Mouse (Mus musculus) thymus, postnatal 10 days (tissue): ENCODE measurements around the gene Gm20388.

ENCODE experiments used
- DNase-seq, 2 experiments: peaks; one replicate each; pipeline ENCODE4 v3.0.0; 2021; ENCODE audit warnings: low spot score in 2 of 2

The Gm20388 gene

DNA sequence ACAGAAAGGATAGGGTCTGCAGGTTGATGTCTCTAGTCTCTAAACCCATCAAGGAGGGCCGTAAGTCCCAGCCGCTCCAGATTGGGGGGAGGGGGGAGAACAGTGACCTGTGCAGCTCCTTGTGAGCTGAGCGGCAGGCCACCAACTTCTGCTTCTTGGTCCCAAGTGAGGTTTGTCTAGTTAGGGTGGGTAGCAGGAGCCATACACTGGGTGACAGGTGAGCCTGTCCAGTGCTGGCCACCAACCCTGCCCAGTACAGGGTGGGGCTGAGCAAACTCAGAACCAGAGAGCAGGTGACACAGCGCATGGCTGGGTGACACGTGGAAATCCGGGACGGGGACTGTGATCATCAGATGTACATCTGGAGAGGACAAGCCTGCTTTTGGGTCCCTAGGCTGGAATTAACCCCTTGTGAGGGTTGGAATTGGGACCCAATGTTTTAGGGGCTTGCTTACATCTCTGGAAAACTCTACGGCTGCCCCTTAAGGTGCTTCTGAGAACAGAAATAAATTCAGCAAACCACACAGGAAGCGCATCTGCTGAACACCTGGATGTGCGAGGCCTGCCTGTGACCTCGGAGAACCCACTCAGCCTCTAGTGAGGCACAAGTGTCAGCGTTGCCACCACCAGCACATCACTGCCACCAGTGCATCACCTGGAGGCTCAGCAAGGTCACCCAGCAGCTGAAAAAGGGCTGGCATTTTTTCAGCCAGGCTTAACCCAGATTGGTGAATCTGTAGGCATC is 2791.0 kb downstream of the Gm20388 start:
- DNase-seq: peak; percentile 80 to 88

DNA sequence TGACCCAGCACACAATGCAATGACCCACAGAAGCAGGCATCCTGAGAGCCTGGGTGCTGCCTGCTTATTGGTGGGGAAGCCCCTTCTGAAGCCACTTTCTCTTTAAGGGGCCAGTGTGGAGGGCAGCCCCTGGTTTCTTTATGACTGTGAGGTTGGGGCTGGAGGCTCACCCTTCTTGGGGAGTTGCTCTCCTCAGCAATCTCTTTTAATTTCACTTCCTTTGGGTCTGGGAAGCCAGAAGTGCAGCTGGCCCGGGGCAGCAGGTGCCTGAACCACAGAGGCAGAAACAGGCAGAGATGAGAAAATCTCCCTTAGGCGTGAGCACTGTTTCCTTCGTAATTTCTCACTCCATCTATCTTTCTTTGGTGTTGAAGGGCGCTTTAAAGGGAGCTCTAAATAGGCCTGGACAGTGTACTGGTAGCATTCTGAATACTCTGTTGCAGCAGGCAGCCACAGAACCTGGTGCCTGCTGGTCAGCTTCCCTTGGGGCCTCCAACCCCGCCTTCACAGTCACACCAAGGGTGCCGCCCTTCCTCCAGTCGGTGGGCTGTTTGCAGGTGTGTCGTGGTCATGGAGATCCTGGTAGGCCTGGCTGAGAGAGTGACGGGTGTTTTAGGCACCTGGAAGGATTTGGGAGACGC is 2791.8 kb downstream of the Gm20388 start:
- DNase-seq: peak; percentile 61 to 70

DNA sequence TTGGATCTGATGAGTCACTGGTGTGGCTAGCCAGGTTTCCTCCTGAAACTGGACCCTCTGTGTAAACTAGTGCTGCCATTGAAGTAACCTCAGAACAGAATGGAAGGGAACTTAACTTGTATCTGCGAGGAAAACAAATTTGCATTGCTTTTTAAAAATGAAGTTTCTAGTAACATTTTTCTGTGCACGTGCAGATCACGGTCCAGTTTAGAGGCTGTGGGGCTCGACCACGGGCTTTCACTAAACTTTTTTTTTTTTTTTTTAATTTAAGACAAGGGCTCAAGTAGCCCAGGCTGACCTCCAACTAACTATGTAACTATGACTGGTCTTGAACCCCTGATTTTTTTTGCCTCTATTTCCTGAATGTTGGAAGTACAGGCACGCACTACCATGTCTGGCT is 2792.3 kb downstream of the Gm20388 start:
- no peak for DNase-seq

DNA sequence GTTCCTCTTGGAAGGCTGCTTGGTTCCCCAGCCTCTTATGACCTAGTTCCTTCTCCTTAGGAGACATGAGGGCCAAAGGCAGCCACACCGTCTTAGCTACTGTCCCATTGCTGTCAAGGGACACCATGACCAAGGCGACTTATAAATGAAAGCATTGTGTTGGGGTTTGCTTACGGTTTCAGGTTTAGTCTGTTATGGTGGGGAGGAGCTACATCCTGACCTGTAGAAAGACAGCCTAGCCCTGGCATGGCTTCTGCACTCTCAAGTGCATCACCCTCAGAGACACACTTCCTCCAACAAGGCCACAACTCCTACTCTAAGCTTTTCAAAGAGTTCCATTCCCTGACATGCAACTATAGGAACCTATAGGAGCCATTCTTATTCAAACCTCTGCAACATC is 2794.0 kb downstream of the Gm20388 start:
- DNase-seq: no peak

DNA sequence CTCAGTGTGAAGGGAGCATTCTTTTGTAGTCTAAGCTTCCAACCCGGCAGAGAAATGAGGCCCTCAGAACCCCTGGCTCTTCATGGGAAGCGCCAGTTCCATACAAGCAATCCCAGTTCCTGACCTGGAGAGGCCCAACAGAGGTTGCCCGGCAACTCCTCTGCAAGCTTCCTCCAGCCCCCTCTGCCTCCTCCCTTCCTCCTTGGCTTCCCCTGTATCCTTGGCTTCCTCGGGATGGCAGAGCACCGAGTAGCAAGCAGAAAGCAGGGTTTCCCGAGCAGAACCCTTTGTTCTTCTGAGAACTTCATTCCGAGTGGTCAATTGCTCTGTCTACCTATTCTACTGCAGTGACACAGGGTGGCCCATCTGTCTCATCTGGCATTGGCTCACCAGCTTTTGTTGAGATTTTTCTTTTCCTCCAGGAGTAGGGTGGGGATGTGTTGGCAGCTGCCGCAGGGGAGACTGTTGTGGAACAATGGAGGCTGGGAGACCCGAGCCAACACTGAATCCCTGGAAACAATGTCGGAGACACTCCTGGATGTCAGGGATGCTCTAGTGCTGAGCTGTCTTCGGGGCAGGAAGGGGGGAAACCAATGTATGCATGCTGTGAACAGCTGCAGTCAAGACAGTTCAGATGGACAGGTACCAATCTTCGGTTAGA is 2795.4 kb downstream of the Gm20388 start:
- DNase-seq: no peak

DNA sequence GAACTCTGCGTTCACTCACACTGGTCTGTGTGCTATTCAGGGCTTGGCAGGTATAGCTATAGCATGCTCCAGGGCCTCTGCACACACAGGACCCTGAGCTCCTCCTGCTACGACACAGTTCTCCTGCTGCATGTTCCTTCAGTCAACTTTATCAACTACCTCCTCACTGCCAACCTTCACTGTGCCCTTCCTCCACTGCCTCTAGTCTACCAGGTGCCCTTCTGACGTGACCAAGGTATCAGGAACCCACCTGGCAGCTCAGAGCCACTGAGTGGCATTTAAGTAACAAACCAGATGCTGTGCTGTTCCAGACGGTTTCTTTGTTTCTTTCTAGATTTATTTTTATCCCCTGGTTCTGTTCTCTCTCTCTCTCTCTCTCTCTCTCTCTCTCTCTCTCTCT is 2796.5 kb downstream of the Gm20388 start:
- no peak for DNase-seq

DNA sequence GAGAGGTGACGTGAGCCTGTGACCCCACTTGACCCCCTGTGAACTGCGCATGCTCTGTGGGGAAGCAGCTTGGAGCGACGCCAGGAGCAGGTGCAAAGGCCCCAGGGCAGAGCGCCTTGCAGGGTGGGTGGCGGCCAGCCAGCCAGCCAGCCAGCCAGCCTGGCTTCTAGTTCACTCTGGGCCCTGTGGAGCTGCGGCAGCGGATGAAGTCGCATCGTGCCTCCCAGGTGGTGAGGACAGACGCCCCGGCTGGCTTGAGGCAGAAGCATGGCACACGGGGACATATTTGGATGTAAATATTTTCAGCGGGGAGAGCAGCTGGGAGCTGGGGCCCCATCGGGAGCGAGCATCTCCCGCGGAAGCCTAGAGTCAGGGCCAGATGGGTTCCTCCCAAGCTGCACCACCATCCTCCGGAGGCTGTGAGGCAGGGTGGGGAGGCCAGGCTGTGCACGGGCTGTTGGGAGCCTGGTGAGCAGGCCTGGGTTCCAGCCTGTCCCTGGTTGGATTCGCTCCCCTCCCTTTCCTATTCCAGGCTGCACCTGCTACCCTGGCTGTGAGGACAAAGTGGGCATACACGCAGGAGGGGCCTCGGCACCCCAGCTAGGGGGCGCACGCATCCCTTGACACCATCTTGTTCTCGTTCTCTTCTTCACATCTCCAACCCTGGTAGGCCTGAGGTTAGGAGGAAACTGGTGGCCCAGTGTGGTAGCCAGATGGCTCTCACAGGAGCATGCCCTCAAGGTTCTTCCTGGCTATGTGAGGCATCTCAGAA is 2798.9 kb downstream of the Gm20388 start:
- DNase-seq: peak; percentile 82 to 84

DNA sequence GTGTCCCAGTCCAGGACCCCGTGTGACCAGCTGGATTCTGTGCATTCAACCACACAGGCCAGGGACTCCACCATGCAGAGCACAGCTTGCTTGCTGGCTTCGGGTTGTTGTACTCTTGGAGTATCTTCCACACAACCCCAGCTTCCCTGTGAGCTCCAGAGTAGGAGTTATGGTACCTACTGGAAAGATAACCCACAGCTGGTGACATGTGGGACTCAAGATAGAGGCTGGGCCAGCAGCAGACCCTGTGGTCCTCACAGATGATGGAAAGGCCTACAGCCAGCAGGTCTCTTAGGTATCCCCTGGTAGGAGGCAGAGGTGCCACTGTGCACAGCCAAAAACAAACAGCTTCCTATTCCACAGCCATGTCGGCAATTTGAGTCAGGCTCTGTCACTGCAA is 2800.8 kb downstream of the Gm20388 start:
- DNase-seq: no peak

DNA sequence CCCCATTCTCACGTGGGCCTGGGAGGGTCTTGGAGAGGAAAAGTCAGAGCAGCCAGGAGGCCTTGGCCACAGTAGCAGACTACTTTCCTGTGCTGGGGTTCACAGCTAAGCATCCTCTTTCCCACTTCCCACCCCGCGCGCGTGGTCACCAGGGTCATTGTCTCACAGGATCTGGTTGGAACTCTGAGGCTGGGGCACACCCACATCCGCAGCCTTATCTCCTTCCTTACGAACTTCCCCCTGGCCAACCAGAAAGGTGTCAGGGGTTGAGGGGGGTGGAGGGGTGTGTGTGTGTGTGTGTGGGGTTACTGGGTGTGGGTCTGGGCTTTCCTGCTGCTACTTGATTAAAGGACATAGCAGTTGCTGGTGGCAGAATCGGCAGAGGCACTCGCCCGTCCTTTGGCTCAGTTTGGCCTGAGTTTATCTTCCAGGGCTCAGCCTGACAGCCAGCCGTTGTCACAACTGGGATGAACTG is 2801.3 kb downstream of the Gm20388 start:
- peak; percentile 39 to 49 for DNase-seq

DNA sequence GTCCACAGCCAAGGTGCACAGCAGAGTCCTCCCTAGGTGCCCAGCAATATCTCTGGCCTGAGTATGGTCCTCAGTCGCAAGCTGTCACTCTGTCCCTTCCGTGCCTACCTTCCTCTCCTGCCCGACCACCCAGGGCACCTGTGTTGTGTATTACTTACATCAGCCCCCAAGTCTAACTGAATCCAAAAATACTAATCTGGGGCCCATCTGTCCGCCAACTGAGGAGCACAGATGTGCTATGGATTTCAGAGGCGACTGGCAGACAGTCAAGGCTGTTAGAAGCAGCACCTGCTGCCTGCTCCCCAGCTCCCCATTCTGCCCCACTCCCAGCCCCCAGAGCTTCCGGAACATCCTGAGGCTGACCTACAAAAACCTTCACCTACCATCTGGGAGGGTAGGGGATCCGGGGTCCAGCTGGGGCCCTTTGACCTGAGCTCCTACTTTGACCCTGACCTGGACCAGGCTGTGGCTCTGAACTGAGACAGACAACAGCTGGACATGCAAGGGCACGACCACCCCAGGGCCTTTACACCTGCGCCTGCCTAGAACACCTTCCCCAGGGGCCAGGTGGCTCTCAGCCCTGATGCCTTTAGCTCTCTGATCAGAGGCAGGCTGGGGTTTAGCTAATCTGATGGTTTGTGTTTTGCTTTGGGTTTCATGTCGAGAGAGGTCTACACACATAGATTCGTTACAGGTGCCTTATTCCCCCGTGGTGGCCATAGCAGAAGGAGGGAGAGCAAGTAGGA is 2801.9 kb downstream of the Gm20388 start:
- peak; percentile 72 to 84 for DNase-seq

DNA sequence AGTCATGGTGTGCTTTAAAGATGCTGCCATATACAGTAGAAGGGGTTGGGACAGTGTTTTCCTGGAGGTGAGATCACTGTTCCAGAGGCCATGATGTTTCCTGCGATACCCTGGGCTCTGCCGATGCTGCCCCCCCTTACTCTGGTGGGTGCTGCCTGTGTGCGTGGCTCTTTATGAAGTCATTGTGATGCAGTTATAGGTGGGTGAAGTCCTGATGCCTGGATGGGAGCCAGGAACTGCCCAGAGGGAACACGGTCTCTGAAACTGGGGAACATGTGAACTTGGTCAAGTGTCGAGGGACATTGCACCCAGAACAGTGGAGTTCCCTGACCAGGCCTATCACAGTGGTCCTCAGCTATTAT is 2802.5 kb downstream of the Gm20388 start:
- no peak for DNase-seq

DNA sequence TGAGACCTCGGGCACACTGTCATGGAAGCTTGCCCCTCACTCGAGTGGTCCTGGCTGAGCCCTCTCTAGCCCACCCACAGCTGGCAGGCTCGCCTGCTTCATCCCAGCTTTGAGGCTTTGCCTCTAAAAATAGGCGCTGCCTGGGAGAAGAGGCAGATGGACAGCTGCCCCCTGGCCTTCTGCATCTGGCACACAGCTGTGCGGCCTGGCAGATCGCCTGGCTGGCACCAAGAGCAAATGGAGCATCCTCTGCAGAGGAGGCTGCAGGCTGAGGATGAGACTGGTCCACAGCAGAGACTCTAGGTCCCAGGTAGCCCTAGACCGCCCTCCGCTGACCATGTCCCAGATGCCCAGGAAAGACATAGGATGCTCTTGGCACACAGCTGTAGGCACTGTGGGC is 2805.9 kb downstream of the Gm20388 start:
- no peak for DNase-seq

DNA sequence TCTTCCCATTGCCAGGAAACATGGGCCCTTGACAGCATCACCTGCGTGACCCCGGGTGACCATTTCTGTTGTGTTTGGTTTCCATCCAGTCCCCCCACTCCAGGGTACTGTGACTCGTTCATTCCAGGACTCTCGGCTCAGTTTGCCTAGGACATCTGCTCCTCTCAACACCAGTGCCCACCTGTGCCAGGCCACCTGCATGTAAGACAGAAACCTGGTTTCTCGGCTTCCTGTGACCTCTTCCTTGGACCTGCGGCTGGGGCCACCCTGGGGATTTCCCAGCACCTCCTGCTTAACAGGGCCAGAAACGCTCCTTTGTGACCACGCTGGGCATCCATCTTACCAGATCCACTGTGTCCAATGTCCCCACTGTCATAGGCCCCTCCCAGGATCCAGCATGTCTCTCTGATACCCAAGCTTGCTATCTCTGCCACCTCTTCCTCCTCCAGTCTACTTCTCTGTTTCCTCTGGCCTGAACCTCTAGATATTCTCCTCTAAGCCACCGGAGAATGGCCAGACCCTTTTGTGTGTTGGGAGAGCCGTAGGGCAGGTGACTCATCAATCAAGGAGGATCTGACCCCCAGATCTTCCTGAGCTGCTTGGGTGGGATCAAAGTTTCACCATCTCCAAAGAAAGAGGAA is 2807.3 kb downstream of the Gm20388 start:
- DNase-seq: no peak

DNA sequence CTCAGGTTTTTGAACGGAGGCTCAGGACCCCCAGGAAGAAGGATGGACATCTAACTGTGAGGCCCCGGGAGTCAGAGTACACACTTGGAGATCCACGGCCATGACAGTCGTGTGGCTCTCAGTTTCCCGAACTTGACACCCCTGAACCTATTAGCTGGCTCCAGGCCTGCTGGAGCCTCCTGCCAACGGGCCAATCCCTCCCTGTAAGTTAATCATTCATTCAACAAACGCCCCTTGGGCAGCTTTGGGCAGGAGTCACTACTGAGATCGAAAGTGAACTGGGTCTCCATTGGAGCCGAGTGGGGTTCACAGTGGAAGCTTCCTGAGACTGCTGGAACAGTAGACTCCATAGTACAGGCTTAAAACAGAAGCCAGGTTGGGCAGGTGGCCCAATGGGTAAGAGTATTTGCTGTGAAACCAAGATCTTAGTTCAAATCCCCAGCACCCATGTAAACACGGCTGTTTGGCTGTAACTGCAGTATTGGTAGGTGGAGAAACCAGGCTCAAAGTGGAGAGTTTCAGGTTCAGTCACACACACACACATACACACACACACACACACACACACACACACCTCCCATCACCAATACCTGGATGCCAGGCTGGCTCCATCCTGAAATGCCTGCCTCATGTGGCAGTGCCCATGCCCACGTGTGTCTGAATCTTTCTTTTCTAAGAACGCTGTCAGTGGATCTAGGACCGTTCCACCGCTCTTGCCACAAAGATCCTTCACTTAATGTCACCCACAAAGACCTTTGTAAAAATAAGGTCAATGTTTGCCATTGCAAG is 2808.3 kb downstream of the Gm20388 start:
- no peak for DNase-seq

DNA sequence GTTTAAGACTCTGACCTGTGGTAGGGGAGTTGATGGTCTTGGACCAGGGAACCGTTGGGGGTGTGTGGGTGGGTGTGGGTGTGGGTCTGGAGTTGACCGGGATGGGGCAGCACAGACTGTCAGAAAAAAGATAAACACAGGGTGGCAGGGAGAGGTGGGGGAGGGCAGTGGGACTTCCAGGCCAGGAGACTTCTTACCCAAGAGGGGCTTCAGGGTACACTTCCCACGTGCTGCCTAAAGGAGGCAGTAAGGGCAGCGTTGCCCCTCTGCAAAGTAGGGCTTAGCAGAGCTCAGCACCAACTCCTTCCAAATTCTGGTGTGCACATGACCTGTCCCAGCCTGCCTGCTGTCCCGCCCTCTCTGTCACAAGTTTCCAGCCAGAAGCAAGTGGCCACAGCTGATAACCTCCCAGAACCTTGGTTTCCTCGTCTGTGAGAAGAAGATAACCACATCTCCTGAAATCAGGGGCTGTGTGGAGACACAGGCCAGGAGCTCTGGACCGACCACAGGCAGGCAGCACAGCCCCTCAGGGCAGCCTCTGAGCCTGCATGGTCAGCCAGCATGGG is 2808.9 kb downstream of the Gm20388 start:
- DNase-seq: peak; percentile 56 to 57

DNA sequence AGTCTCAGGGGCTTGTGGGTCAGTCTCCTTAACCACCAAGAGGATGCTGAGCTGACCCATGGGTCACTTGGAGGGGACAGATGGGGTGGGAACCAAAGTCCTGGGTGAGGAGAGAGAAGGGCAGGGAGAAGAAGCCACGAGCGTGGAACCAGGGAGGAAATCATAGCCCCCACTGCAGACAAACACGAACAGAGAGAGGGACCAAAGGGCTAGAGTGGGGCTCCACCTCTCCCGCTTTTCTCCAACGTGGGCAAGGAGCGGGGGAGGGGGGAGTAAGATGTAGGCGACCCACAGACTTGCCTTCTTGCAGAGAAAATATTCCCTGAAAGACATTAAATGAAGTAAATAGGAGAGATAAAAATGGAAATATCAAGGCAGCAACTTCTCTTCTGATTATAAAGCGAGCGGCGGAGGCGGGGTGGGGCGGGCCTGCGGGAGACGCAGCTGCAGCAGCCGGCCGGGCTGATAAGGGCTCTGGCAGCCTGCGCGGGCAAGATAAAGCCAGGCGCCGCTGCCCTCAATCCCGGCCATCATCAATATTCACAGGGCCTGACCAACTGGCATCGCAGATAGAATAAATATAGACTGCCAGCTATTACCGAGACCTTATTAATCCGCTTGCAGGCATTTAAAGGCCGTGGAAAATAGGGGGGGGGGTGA is 2809.6 kb downstream of the Gm20388 start:
- DNase-seq: peak in 1 of 2 experiments; percentile 62

DNA sequence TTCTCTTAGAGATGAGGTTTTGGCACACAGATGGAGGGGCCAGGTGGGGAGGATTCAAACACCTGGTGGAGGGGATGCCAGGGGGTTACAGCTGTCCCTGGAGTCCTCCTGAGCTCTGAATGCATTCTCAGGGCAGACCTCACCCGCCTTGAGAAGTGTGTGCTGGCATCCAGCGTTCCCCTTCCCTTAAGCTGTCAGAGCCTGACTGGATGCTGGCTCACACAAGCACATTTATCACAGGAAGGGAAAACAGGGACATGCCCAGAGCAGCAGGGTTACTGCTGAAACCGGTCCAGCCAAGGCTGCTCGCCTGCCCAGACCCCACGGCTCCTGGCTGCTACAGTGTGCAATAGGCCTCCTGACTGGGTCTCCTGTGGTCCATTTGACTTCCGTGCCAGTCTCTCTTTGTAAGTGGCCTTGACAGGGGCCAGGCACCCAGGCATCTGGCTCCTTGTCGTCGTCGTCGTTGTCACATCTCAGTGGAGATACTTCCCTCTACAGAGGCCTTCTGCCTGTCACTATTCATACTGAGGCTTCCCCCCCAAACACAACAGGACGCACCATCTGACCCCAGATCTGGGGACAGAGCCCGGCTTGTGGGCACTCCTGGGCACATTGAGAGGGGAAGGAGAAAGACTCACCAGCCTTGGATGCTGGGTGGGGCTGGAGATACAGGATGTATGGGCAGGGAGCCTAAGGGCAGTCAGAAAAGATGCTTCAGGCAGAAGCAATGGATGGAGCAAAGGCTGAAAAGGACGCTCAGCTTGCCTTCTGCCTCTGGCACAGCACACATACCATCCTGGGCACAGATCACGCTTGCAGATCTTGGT is 2810.4 kb downstream of the Gm20388 start:
- peak; percentile 78 to 83 for DNase-seq

DNA sequence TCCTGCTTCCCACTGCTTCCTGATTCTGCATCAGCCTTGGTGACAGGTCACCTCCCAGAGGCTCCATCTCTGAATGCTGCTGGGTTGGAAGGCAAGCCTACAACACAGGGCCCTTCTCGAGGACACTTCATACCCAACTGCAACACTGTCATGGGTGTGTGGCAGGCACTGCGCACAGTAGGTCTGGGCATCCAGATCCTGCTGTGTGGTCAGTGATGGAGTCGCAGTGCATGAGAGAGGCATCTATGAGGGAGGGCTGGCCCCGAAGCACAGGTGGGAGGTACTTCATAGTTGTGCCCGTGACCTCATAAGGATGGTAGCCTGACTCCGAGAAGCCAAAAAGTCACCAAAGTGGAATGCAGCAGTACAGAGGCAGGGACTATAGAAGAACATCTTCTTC is 2814.5 kb downstream of the Gm20388 start:
- no peak for DNase-seq
